Comparison of ENCODE assay signal across 26 mouse cellular contexts in genomic region chr2:97849216-97849615, GRCm38 (mm10).
"Had no signal": no experiment of that assay in that cellular context is flagged by ENCODE, and none has a peak within 500 bp of the region (broad histone marks: within the 10 kb centered on the region; RNA-seq: fewer than 3 reads in every experiment).

No protein-coding gene starts in this region.

- H3K4me1 ChIP-seq: heart, embryonic 12.5 days; hindbrain, embryonic 10.5 days; hindbrain, embryonic 12.5 days; intestine, embryonic 15.5 days; limb, embryonic 10.5 days; limb, embryonic 12.5 days; liver, embryonic 13.5 days; liver, embryonic 15.5 days had no signal

- ATAC-seq: hindbrain, embryonic 16.5 days; inflammation-experienced regulatory T-cells, adult 6 months; intestine, embryonic 15.5 days; intestine, postnatal 0 days had no signal

- H3K27me3 ChIP-seq: heart, embryonic 12.5 days; hindbrain, embryonic 12.5 days; intestine, embryonic 15.5 days; limb, embryonic 12.5 days; liver, embryonic 13.5 days; liver, embryonic 15.5 days had no signal

- H3K9ac ChIP-seq: heart, embryonic 12.5 days; hindbrain, embryonic 12.5 days; hindbrain, embryonic 14.5 days; intestine, embryonic 15.5 days; limb, embryonic 12.5 days; liver, embryonic 13.5 days; liver, embryonic 15.5 days had no signal

- H3K36me3 ChIP-seq: heart, embryonic 12.5 days; hindbrain, embryonic 10.5 days; hindbrain, embryonic 12.5 days; intestine, embryonic 15.5 days; limb, embryonic 10.5 days; limb, embryonic 12.5 days; liver, embryonic 13.5 days; liver, embryonic 15.5 days had no signal

- H3K4me3 ChIP-seq: heart, adult 2 months; heart, embryonic 12.5 days; hindbrain, embryonic 10.5 days; hindbrain, embryonic 12.5 days; intestine, embryonic 15.5 days; layer of hippocampus, adult 2 months; limb, embryonic 10.5 days; limb, embryonic 12.5 days; liver, embryonic 13.5 days; liver, embryonic 15.5 days had no signal

- H3K9me3 ChIP-seq: hindbrain, embryonic 10.5 days; hindbrain, embryonic 12.5 days; intestine, embryonic 15.5 days; limb, embryonic 10.5 days; limb, embryonic 12.5 days; liver, embryonic 13.5 days; liver, embryonic 15.5 days had no signal

- DNase-seq: gastrocnemius, postnatal 14 days; gastrocnemius, postnatal 36 days; heart, adult 11 months; heart, adult 2 months; heart, postnatal 10 days; heart, postnatal 4 days; kidney, adult 18-20 months; kidney, adult 8-10 months; kidney, postnatal 10 days; kidney, postnatal 25 days; kidney, postnatal 4 days; liver; liver, embryonic 13.5 days had no signal

- H3K4me2 ChIP-seq: heart, embryonic 12.5 days; hindbrain, embryonic 12.5 days; hindbrain, embryonic 14.5 days; intestine, embryonic 15.5 days; limb, embryonic 12.5 days; liver, embryonic 11.5 days; liver, embryonic 13.5 days; liver, embryonic 15.5 days had no signal

- H3K27ac ChIP-seq: heart, adult 2 months; hindbrain, embryonic 10.5 days; hindbrain, embryonic 12.5 days; hindbrain, embryonic 14.5 days; intestine, embryonic 15.5 days; layer of hippocampus, adult 2 months; limb, embryonic 10.5 days; limb, embryonic 12.5 days; liver, embryonic 13.5 days; liver, embryonic 15.5 days had no signal
